Mouse (Mus musculus): ENCODE measurements around the gene Nup133. TPM values are rescaled to one million over a fixed set of nuclear protein-coding genes. Genes with fewer than 3 reads are reported as not detected.
"Not testable (repeated sequence)": the region's sequence is repeated elsewhere in the genome, so short reads cannot be mapped to it uniquely, and the experiment has no call there.

Nup133 gene
- polyA plus RNA-seq, 1 experiment from 2014 or later = 27.0 TPM

DNA sequence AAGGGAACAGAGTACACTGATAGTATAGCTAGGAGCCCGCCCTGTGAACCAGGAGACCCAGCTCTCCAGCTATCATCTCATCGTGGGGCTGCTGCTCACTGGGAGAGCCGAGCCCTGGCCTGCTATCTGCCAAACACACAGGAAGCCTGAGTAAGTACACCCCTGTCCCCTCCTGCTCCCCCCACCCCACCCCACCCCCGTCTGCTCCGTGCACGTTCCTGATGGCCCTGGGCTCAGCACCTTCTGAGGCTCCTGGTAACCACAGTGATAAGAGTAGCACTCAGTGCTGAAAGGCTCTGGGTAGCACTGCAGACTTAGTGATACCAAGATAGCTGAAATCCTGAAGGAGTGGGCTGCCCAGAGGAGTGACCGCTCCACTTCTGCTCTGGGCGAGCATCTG, 29.9 kb upstream of the Nup133 start:
- Histone ChIP-seq H3K4me2 (no peak overlapping the region), H3K27ac (no peak overlapping the region), H3K27me3 (no peaks in the 10 kb centered on the region), H3K36me3 (no peaks in the 10 kb centered on the region), H3K9me3 (no peaks in the 10 kb centered on the region), H3K4me3 (no peak overlapping the region), H3K9ac (no peak overlapping the region), H3K4me1 (peaks cover 14% of the 10 kb centered on the region)
- 61% methylated on average over 8 of the region's 8 CpGs for WGBS
- no peak for ATAC-seq (ENCODE audit: insufficient number of reproducible peaks, low FRiP score, low TSS enrichment, low read depth)

- H3K4me2 ChIP-seq = no peak overlapping the region
- no peak for ATAC-seq (ENCODE audit: insufficient number of reproducible peaks, low FRiP score, low TSS enrichment, low read depth)
- no peak overlapping the region for H3K9ac ChIP-seq
- no peaks in the 10 kb centered on the region for H3K27me3 ChIP-seq
- H3K9me3 ChIP-seq = no peaks in the 10 kb centered on the region
- WGBS = 57% methylated on average over 14 of the region's 14 CpGs
- H3K4me3 ChIP-seq = no peak overlapping the region
- peaks cover 13% of the 10 kb centered on the region for H3K4me1 ChIP-seq
- no peaks in the 10 kb centered on the region for H3K36me3 ChIP-seq
- H3K27ac ChIP-seq = no peak overlapping the region
These were observed 29.2 kb upstream of the Nup133 start for GRCm38 (mm10) chr8:123978166-123978838.

- no peak overlapping the region for H3K4me2 ChIP-seq
- no peak overlapping the region for H3K9ac ChIP-seq
- no peaks in the 10 kb centered on the region for H3K27me3 ChIP-seq
- no peak overlapping the region for H3K4me3 ChIP-seq
- peaks cover 11% of the 10 kb centered on the region for H3K4me1 ChIP-seq
- no peaks in the 10 kb centered on the region for H3K36me3 ChIP-seq
- ATAC-seq (ENCODE audit: insufficient number of reproducible peaks, low FRiP score, low TSS enrichment, low read depth) = no peak
- no peaks in the 10 kb centered on the region for H3K9me3 ChIP-seq
- no peak overlapping the region for H3K27ac ChIP-seq
- WGBS = 92% methylated on average over 4 of the region's 4 CpGs
These were observed 28.4 kb upstream of the Nup133 start for GRCm38 (mm10) chr8:123977499-123977898.

DNA sequence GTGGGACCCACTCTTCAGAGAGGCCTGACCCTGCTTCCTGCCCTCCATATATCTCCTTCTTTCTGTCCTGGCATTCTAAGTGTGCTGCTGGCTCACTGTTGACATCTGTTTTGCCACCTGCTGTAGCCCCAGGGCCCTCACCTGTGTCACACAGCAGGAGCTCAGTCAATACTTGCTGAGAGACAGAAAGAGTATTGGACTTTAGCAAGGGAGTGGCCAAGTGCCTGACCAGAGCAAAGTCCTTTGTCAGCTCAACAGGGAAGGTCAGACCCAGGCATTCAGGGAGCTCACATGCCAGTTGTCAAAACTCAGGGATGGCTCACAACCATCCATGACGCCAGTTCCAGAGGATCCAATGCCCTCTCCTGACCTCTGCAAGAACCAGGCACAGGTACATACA, 24.4 kb upstream of the Nup133 start:
- Histone ChIP-seq H3K9me3 (no peaks in the 10 kb centered on the region), H3K4me3 (no peak overlapping the region), H3K27me3 (no peaks in the 10 kb centered on the region), H3K4me2 (no peak overlapping the region), H3K36me3 (0 out of 2 replicates have a peak, but pooled peaks cover 8% of the 10 kb centered on the region), H3K9ac (no peak overlapping the region), H3K27ac (no peak overlapping the region), H3K4me1 (no peaks in the 10 kb centered on the region)
- 82% methylated on average over 1 of the region's 1 CpGs for WGBS
- no peak for ATAC-seq (ENCODE audit: insufficient number of reproducible peaks, low FRiP score, low TSS enrichment, low read depth)

DNA sequence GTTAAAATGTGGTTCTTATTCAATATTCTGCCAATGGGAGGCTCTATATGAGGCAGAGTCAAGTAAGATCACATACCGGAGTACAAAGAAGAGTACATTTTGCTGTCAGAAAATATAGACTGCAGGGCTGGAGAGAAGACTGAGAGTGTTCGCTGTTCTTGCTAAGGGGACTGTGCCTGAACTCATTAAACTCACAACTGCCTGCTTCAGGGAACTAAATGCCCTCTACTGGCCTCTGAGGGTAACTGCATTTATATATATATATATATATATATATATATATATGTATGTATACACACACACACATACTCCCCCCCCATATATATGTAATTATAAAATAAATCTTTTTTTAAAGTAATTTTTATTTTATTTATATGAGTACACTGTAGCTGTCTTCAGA, 17.8 kb upstream of the Nup133 start:
- H3K4me1 ChIP-seq = no peaks in the 10 kb centered on the region

GRCm38 (mm10) chr8:123961371-123961770, 12.3 kb upstream of the Nup133 start:
- Histone ChIP-seq H3K4me1 (0 out of 2 replicates have a peak, but pooled peaks cover 2% of the 10 kb centered on the region), H3K9ac (no peak overlapping the region), H3K27ac (no peak overlapping the region), H3K4me3 (no peak overlapping the region), H3K4me2 (no peak overlapping the region), H3K36me3 (peaks cover 64% of the 10 kb centered on the region), H3K9me3 (no peaks in the 10 kb centered on the region), H3K27me3 (no peaks in the 10 kb centered on the region)
- no peak for ATAC-seq (ENCODE audit: insufficient number of reproducible peaks, low FRiP score, low TSS enrichment, low read depth)
- 53% methylated on average over 1 of the region's 1 CpGs for WGBS

More for the DNA sequence above, 17.8 kb upstream of the Nup133 start:
- Histone ChIP-seq H3K9me3 (no peaks in the 10 kb centered on the region), H3K36me3 (peaks cover 36% of the 10 kb centered on the region), H3K27me3 (no peaks in the 10 kb centered on the region), H3K9ac (no peak overlapping the region), H3K4me2 (no peak overlapping the region), H3K4me3 (no peak overlapping the region), H3K27ac (no peak overlapping the region)
- 65% methylated on average over 2 of the region's 2 CpGs for WGBS
- no peak for ATAC-seq (ENCODE audit: insufficient number of reproducible peaks, low FRiP score, low TSS enrichment, low read depth)

- H3K4me3 ChIP-seq; ATAC-seq (ENCODE audit: insufficient number of reproducible peaks, low FRiP score, low TSS enrichment, low read depth); H3K9me3 ChIP-seq; H3K4me2 ChIP-seq; H3K9ac ChIP-seq; H3K27ac ChIP-seq; H3K27me3 ChIP-seq; H3K4me1 ChIP-seq: not testable (repeated sequence)
- peaks cover 62% of the 10 kb centered on the region for H3K36me3 ChIP-seq
- WGBS = 72% methylated on average over 5 of the region's 5 CpGs
These were observed 11.5 kb upstream of the Nup133 start for GRCm38 (mm10) chr8:123960556-123960955.

DNA sequence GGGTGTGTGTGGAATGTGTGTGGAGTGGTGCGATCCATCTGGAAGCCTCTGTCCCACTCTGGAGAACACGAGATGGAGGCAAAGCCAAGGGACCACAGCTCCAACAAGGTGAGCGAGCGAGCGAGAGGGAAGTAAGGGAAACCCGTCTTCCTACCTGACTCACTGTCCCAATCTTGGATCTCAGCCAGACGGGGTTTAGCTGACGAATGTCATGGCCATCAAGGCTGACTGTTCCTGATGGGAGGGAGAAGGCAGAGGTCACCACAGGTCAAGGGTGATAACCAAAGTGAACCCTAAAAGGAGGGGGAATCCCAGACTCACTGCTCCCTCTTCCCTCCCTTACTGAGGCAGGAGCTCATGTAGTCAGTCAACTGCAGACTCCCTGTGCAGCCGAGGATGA, 11.0 kb upstream of the Nup133 start:
- H3K4me2 ChIP-seq = no peak overlapping the region
- H3K27me3 ChIP-seq = no peaks in the 10 kb centered on the region
- H3K27ac ChIP-seq = no peak overlapping the region
- H3K4me1 ChIP-seq = 0 out of 2 replicates have a peak, but pooled peaks cover 2% of the 10 kb centered on the region
- no peak overlapping the region for H3K9ac ChIP-seq
- 88% methylated on average over 9 of the region's 9 CpGs for WGBS
- peaks cover 65% of the 10 kb centered on the region for H3K36me3 ChIP-seq
- no peak for ATAC-seq (ENCODE audit: insufficient number of reproducible peaks, low FRiP score, low TSS enrichment, low read depth)
- H3K4me3 ChIP-seq = no peak overlapping the region
- no peaks in the 10 kb centered on the region for H3K9me3 ChIP-seq

DNA sequence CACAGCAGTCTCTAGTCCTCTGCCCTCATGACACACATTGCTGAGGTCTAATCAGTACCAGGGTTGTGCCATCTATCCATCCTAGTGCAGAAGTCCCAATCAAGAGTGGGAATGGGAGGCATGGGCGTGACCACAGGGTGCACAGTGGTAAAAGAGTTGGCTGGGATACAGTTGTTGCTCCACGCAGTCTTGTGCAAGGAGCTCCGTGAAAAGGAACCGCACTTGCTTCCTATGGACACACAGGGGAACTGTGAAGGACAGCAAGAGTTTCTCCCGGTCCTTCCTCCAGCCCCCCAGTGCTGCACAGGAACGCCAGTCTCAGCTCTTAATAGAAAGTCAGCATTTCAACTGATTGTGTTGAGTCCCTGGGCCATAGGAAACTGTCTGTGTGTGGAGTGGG, 10.4 kb upstream of the Nup133 start:
- H3K4me2 ChIP-seq = no peak overlapping the region
- no peaks in the 10 kb centered on the region for H3K27me3 ChIP-seq
- ATAC-seq (ENCODE audit: insufficient number of reproducible peaks, low FRiP score, low TSS enrichment, low read depth) = no peak
- 91% methylated on average over 6 of the region's 6 CpGs for WGBS
- H3K27ac ChIP-seq = no peak overlapping the region
- no peak overlapping the region for H3K9ac ChIP-seq
- H3K4me3 ChIP-seq = no peak overlapping the region
- no peaks in the 10 kb centered on the region for H3K9me3 ChIP-seq
- H3K4me1 ChIP-seq = 0 out of 2 replicates have a peak, but pooled peaks cover 2% of the 10 kb centered on the region
- peaks cover 65% of the 10 kb centered on the region for H3K36me3 ChIP-seq

DNA sequence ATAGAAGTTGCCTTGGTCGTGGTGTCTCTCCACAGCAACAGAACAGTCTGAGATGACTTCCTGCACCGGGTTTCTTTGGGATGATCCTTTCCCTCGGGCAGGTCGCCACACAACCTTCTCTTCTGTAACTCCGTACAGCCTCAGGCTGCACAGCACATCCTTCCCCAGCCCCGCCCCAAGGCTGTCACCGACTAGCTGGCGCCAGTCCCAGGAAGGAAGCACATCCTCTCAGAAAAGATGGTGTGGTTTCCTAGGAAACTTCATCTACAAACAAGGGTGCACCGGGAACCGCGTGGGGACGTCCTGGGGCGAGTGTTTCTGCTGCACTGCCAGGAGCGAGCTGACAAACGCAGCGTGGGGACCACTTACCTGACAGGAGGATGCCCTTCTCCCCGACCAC, 9.1 kb upstream of the Nup133 start:
- H3K4me3 ChIP-seq = no peak overlapping the region
- no peak overlapping the region for H3K9ac ChIP-seq
- ATAC-seq (ENCODE audit: insufficient number of reproducible peaks, low FRiP score, low TSS enrichment, low read depth) = no peak
- no peak overlapping the region for H3K4me2 ChIP-seq
- H3K4me1 ChIP-seq = 0 out of 2 replicates have a peak, but pooled peaks cover 2% of the 10 kb centered on the region
- peaks cover 71% of the 10 kb centered on the region for H3K36me3 ChIP-seq
- H3K27ac ChIP-seq = no peak overlapping the region
- no peaks in the 10 kb centered on the region for H3K9me3 ChIP-seq
- H3K27me3 ChIP-seq = no peaks in the 10 kb centered on the region
- 69% methylated on average over 17 of the region's 17 CpGs for WGBS

DNA sequence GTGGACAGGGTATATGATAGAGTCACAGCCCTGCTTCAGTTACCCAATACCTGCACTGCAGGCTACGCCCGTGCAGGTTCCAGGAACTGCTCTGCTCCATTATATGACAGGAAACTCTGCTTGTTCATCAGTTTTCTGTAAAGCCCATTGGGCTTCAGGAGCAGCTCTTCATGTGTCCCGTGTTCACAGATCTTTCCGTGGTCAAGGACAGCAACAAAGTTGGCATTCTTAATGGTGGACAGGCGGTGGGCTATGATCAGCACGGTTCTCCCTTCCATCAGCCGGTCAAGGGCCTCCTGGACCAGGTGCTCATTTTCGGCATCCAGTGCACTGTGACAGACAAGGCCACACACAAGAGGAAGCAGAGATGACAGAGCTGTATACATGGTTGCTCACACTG, 5.2 kb upstream of the Nup133 start:
- H3K4me1 ChIP-seq = peaks cover 11% of the 10 kb centered on the region
- no peak overlapping the region for H3K4me3 ChIP-seq
- 90% methylated on average over 8 of the region's 8 CpGs for WGBS
- H3K27ac ChIP-seq = no peak overlapping the region
- H3K27me3 ChIP-seq = no peaks in the 10 kb centered on the region
- H3K9me3 ChIP-seq = no peaks in the 10 kb centered on the region
- no peak overlapping the region for H3K4me2 ChIP-seq
- H3K9ac ChIP-seq = no peak overlapping the region
- no peak for ATAC-seq (ENCODE audit: insufficient number of reproducible peaks, low FRiP score, low TSS enrichment, low read depth)
- peaks cover 57% of the 10 kb centered on the region for H3K36me3 ChIP-seq

DNA sequence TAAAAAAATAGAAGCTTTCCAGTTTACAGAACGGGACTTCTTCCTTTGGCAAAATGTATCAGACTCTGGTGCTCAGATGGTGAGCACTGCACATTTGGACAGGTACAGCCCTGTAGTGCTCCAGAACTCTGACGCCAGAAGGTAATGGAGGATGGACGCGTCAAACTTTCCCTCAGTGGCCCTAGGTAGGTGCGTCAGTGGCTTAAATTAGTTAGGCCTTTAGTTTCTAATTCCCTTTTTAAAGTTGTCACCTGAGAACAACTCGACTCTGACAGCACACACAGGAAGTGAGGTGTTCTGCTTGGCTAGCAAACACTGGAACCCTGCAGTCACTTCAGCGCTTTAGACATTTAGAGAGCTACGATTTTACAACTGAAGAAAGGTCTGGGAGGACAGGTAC, 4.6 kb upstream of the Nup133 start:
- Histone ChIP-seq H3K9me3 (no peaks in the 10 kb centered on the region), H3K36me3 (peaks cover 52% of the 10 kb centered on the region), H3K27ac (no peak overlapping the region), H3K4me3 (no peak overlapping the region), H3K4me1 (peaks cover 11% of the 10 kb centered on the region), H3K9ac (no peak overlapping the region), H3K27me3 (no peaks in the 10 kb centered on the region), H3K4me2 (no peak overlapping the region)
- 82% methylated on average over 8 of the region's 8 CpGs for WGBS
- ATAC-seq (ENCODE audit: insufficient number of reproducible peaks, low FRiP score, low TSS enrichment, low read depth) = no peak

Data from limb, embryonic 15.5 days (tissue).